Mouse (Mus musculus) urinary bladder, adult 2 months (tissue): Measurements from ENCODE around the gene Vmn1r81. TPM values are rescaled to one million over a fixed set of nuclear protein-coding genes. Genes with fewer than 3 reads are reported as not detected.

Source experiments
- DNase-seq: peaks from one replicate; pipeline ENCODE4 v3.0.0; 2022; ENCODE audit warnings: low spot score
- polyA plus RNA-seq: library from polyadenylated mRNA; depleted of rRNA; stranded (reverse); fragments of >200 nt; gene quantifications from 2 replicates; pipeline ENCODE4 v1.2.3, GENCODE M21; 2012; rRNA removed

Gene Vmn1r81
- polyA plus RNA-seq: not detected in 2 replicates

DNA sequence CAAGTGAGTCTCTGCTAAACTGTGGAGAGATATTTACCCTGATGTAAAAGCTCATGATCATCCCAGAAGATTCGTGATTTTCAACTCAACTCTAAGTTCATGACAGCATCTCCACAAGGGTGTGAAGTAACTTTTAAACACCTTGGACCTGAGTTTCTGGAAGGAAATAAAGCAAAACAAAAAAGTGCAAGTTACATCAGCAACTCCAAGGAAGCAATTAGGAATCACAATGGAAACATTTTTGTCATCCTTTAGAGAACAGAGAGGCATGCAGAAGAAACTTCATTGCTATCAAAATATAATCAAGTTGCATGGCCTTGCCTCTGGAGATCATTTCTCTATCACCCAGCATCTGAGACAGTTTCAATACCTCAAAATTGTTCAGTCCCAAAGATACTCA lies at the start of gene Vmn1r81:
Gene Vmn1r81 (minus strand): TSS at position 101 of the 400 bp plus-strand sequence.
- no peak for DNase-seq

DNA sequence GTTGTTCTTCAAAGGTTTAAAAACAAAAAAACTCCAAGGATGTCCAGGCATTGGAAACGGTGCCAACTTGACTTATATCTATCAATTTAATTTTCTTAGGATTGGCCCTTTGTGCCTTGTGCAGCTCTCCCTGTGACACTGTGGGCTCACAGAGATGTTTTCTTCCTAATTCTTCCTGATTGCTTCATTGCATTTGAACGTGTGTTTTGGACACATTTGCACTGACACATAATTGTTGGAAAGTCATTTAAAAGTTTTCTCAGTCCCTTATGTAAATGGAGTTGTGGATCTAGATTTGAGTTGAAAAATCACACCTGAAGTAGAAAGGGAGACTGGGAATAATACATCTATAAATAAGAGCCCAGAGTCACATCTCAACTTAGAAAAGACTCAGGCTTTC lies 32.1 kb upstream of the Vmn1r81 start, which contains the start of gene Vmn1r82:
Gene Vmn1r82 (plus strand): TSS at position 301 of the 400 bp plus-strand sequence.
- DNase-seq: no peak

- no peak for DNase-seq
Measured at GRCm38 (mm10) chr7:12204141-12204540, 63.9 kb downstream of the Vmn1r81 start.

Other genes with a start within 250 kb of the Vmn1r81 start
- gene Vmn1r77, start 231.5 kb downstream of the Vmn1r81 start, polyA plus RNA-seq: not detected in 2 replicates
- not detected in 2 replicates for gene Vmn1r78, start 118.0 kb downstream of the Vmn1r81 start, polyA plus RNA-seq
- not detected in 2 replicates for gene Vmn1r79, start 97.0 kb downstream of the Vmn1r81 start, polyA plus RNA-seq
- not detected in 2 replicates for gene Vmn1r80, start 79.0 kb downstream of the Vmn1r81 start, polyA plus RNA-seq
- not detected in 2 replicates for gene Vmn1r82, start 32.2 kb upstream of the Vmn1r81 start, polyA plus RNA-seq
- not detected in 2 replicates for gene Vmn1r83, start 61.2 kb upstream of the Vmn1r81 start, polyA plus RNA-seq
- not detected in 2 replicates for gene Vmn1r84, start 101.0 kb upstream of the Vmn1r81 start, polyA plus RNA-seq
- gene Zfp551, start 154.5 kb upstream of the Vmn1r81 start, polyA plus RNA-seq: 1.8 and 2.0 TPM in 2 replicates
- 7.1 and 8.2 TPM in 2 replicates for gene Zfp606, start 210.0 kb upstream of the Vmn1r81 start, polyA plus RNA-seq
- gene 2900092C05Rik, start 244.2 kb upstream of the Vmn1r81 start, polyA plus RNA-seq: not detected in 2 replicates